Mouse (Mus musculus): Measurements from ENCODE around the gene Wipi1. TPM values are rescaled to one million over a fixed set of nuclear protein-coding genes. Genes with fewer than 3 reads are reported as not detected.

Wipi1 gene
- total and polyA plus RNA-seq, 3 experiments, result 2.6 to 8.2 TPM; not detected in 1

GRCm38 (mm10) chr11:109556130-109556529 is 55.6 kb downstream of the Wipi1 start:
- Histone ChIP-seq H3K9ac (ENCODE audit: control insufficient read depth, low read depth, low read length, poor library complexity, severe bottlenecking) (no peak overlapping the region), H3K4me1 (ENCODE audit: control insufficient read depth in 1 of 2, insufficient read depth in 2 of 2, low read length in 2 of 2) (peaks cover 22 to 32% of the 10 kb centered on the region in 2 experiments), H3K9me3 (replicated peaks; ENCODE audit: insufficient read depth, low read length) (no peaks in the 10 kb centered on the region), H3K36me3 (ENCODE audit: control insufficient read depth in 1 of 2, insufficient read depth in 2 of 2, low read length in 2 of 2) (peaks cover 0 to 28% of the 10 kb centered on the region in 2 experiments; a peak in 2 of 4 replicates), H3K27ac (ENCODE audit: control insufficient read depth, low read depth, low read length) (peak overlapping the region; percentile 13; the same call in 1 of the 2 replicates), H3K4me3 (ENCODE audit: control insufficient read depth in 1 of 2, insufficient read depth in 1 of 2, low read depth in 2 of 2, low read length in 2 of 2) (no peak overlapping the region), H3K27me3 (ENCODE audit: control insufficient read depth in 1 of 2, insufficient read depth in 2 of 2, low read length in 2 of 2) (no peaks in the 10 kb centered on the region), H3K79me2 (ENCODE audit: control insufficient read depth, insufficient read depth, low read length, poor library complexity) (no peaks in the 10 kb centered on the region)
- no peak for TF ChIP-seq E2F4 (IDR thresholded peaks at IDR 0.05; ENCODE audit: borderline replicate concordance, low read depth, low read length)
- no peak for TF ChIP-seq MAZ (IDR thresholded peaks at IDR 0.05; ENCODE audit: low read depth, low read length)
- no peak for TF ChIP-seq USF2 (IDR thresholded peaks at IDR 0.05; ENCODE audit: borderline replicate concordance in 1 of 2, insufficient read depth in 1 of 2, low read depth in 1 of 2, low read length in 2 of 2)
- no peak for TF ChIP-seq ZKSCAN1 (IDR thresholded peaks at IDR 0.05; ENCODE audit: low read depth, low read length)
- peak; percentile 50; the same call in 1 of the 2 replicates for TF ChIP-seq GATA1 (IDR thresholded peaks at IDR 0.05; ENCODE audit: low read depth, low read length)
- TF ChIP-seq MAFK (IDR thresholded peaks at IDR 0.05; ENCODE audit: borderline replicate concordance, low read depth, low read length), result no peak
- TF ChIP-seq CTCF (IDR thresholded peaks at IDR 0.05 in 2 of 3, conservative IDR thresholded peaks at IDR 0.05 in 1 of 3; ENCODE audit: control insufficient read depth in 1 of 3, insufficient read depth in 1 of 3, low read depth in 2 of 3, low read length in 3 of 3, poor library complexity in 1 of 3, severe bottlenecking in 1 of 3), result no peak
- TF ChIP-seq TBP (IDR thresholded peaks at IDR 0.05; ENCODE audit: low read depth, low read length), result no peak
- TF ChIP-seq ELF1 (IDR thresholded peaks at IDR 0.05; ENCODE audit: low read depth, low read length), result 0 out of 2 replicates have a peak, but pooled peaks have one; percentile 19
- TF ChIP-seq CHD1 (IDR thresholded peaks at IDR 0.05; ENCODE audit: low read depth, low read length), result no peak
- TF ChIP-seq SMC3 (IDR thresholded peaks at IDR 0.05; ENCODE audit: low read depth, low read length), result no peak
- TF ChIP-seq ZC3H11A (IDR thresholded peaks at IDR 0.05; ENCODE audit: low read depth, low read length), result no peak
- TF ChIP-seq EP300 (IDR thresholded peaks at IDR 0.05; ENCODE audit: low read depth in 1 of 2, low read length in 2 of 2), result 0 out of 4 replicates have a peak, but pooled peaks of 1 of the 2 experiments have one; percentile 28
- 0 out of 2 replicates have a peak, but pooled peaks have one; percentile 21 for TF ChIP-seq ETS1 (IDR thresholded peaks at IDR 0.05; ENCODE audit: low read depth, low read length)
- no peak for TF ChIP-seq RAD21 (IDR thresholded peaks at IDR 0.05; ENCODE audit: low read depth, low read length)
- TF ChIP-seq HCFC1 (IDR thresholded peaks at IDR 0.05; ENCODE audit: low read depth, low read length), result no peak
- no peak for TF ChIP-seq TAL1 (IDR thresholded peaks at IDR 0.05; ENCODE audit: low read length)
- TF ChIP-seq JUND (IDR thresholded peaks at IDR 0.05; ENCODE audit: low read depth, low read length), result no peak
- no peak for TF ChIP-seq POLR2A (IDR thresholded peaks at IDR 0.05; ENCODE audit: control insufficient read depth in 1 of 2, insufficient read depth in 1 of 2, low read depth in 1 of 2, low read length in 2 of 2, poor library complexity in 1 of 2)
- no peak for TF ChIP-seq RCOR1 (IDR thresholded peaks at IDR 0.05; ENCODE audit: low read depth, low read length)
- TF ChIP-seq UBTF (IDR thresholded peaks at IDR 0.05; ENCODE audit: borderline replicate concordance, insufficient read depth, low read depth, low read length), result no peak
- no peak for TF ChIP-seq NRF1 (IDR thresholded peaks at IDR 0.05; ENCODE audit: insufficient read depth, low read depth, low read length, poor library complexity, severe bottlenecking)
- TF ChIP-seq ZNF384 (IDR thresholded peaks at IDR 0.05; ENCODE audit: low read depth, low read length), result no peak
- no peak for TF ChIP-seq TCF12 (IDR thresholded peaks at IDR 0.05; ENCODE audit: low read depth, low read length)
- no peak for TF ChIP-seq ZMIZ1 (IDR thresholded peaks at IDR 0.05; ENCODE audit: low read depth, low read length)
- peak; percentile 52 for DNase-seq (ENCODE audit: low read depth, low spot score)
